Mouse (Mus musculus): ENCODE measurements around the gene Uncx.

GRCm38 (mm10) chr5:139572526-139572925, 29.2 kb downstream of the Uncx start:
- TF ChIP-seq POLR2A (IDR thresholded peaks at IDR 0.05; ENCODE audit: borderline replicate concordance, low read depth, low read length) (no peak), CTCF (IDR thresholded peaks at IDR 0.05; ENCODE audit: low read depth, low read length) (no peak)
